Mouse (Mus musculus) frontal cortex, postnatal 36 days (tissue): ENCODE measurements around the gene Ulk3.

Experiments
- DNase-seq, 2 experiments: peaks; one replicate each; pipeline ENCODE4 v3.0.0; 2022; ENCODE audit warnings: low spot score in 2 of 2

The Ulk3 gene

GRCm38 (mm10) chr9:57589224-57590126 is at the start of gene Ulk3:
Gene Ulk3, plus strand, starts transcription at chr9:57589452.
- peak; percentile 75 to 77 for DNase-seq

GRCm38 (mm10) chr9:57539550-57539949 is 49.7 kb upstream of the Ulk3 start:
- DNase-seq: no peak

- peak in 1 of 2 experiments; percentile 63 for DNase-seq
Observed at GRCm38 (mm10) chr9:57541312-57541711, 47.9 kb upstream of the Ulk3 start.

- no peak for DNase-seq
Observed at GRCm38 (mm10) chr9:57543951-57544350, 45.3 kb upstream of the Ulk3 start.

- DNase-seq: no peak
Observed at GRCm38 (mm10) chr9:57547287-57547686, 42.0 kb upstream of the Ulk3 start.

GRCm38 (mm10) chr9:57547869-57548268 is 41.4 kb upstream of the Ulk3 start:
- DNase-seq: no peak

- no peak for DNase-seq
Observed at GRCm38 (mm10) chr9:57549186-57549585, 40.1 kb upstream of the Ulk3 start.

GRCm38 (mm10) chr9:57550126-57550862 is 39.0 kb upstream of the Ulk3 start:
- DNase-seq: no peak

- DNase-seq: peak; percentile 75 to 83
Observed at GRCm38 (mm10) chr9:57552139-57552887, 36.9 kb upstream of the Ulk3 start, which contains the start of gene Mpi. Gene Mpi, minus strand, starts transcription at chr9:57552763.

- no peak for DNase-seq
Observed at GRCm38 (mm10) chr9:57553119-57553518, 36.1 kb upstream of the Ulk3 start.

GRCm38 (mm10) chr9:57554753-57555152 is 34.5 kb upstream of the Ulk3 start:
- DNase-seq: no peak

- DNase-seq: no peak
Observed at GRCm38 (mm10) chr9:57557215-57557614, 32.0 kb upstream of the Ulk3 start.

- no peak for DNase-seq
Observed at GRCm38 (mm10) chr9:57558625-57559024, 30.6 kb upstream of the Ulk3 start.

GRCm38 (mm10) chr9:57559568-57559967 is 29.7 kb upstream of the Ulk3 start:
- no peak for DNase-seq

- DNase-seq: no peak
Observed at GRCm38 (mm10) chr9:57560263-57560662, 29.0 kb upstream of the Ulk3 start.

- DNase-seq: peak; percentile 94 to 97
Observed at GRCm38 (mm10) chr9:57560861-57561710, 28.2 kb upstream of the Ulk3 start, which contains the start of gene Scamp2. Gene Scamp2, plus strand, starts transcription at chr9:57560943.

- no peak for DNase-seq
Observed at GRCm38 (mm10) chr9:57561711-57562099, 27.5 kb upstream of the Ulk3 start.

- DNase-seq: peak; percentile 47 to 48
Observed at GRCm38 (mm10) chr9:57562896-57563372, 26.3 kb upstream of the Ulk3 start.

GRCm38 (mm10) chr9:57564609-57565008 is 24.6 kb upstream of the Ulk3 start:
- DNase-seq: no peak

- DNase-seq: peak; percentile 63 to 68
Observed at GRCm38 (mm10) chr9:57565741-57566221, 23.5 kb upstream of the Ulk3 start.

GRCm38 (mm10) chr9:57566846-57567245 is 22.4 kb upstream of the Ulk3 start:
- no peak for DNase-seq
